Mouse (Mus musculus): ENCODE results near the gene Ptgis. TPM values are rescaled to one million over a fixed set of nuclear protein-coding genes. Genes with fewer than 3 reads are reported as not detected.

Gene Ptgis
- polyA plus RNA-seq, 1 experiment: not detected

- H3K4me1 ChIP-seq (ENCODE audit: control insufficient read depth, insufficient read depth, low read length): peaks cover 10% of the 10 kb centered on the region
- WGBS: 90% methylated on average over 5 of the region's 5 CpGs
- no peak overlapping the region for H3K4me3 ChIP-seq (ENCODE audit: insufficient read depth, low read depth, low read length)
- no peak for TF ChIP-seq CTCF (IDR thresholded peaks at IDR 0.05; ENCODE audit: insufficient read depth, low read depth, low read length)
- no peak for TF ChIP-seq POLR2A (IDR thresholded peaks at IDR 0.05; ENCODE audit: insufficient read depth, low read depth, low read length)
- H3K27ac ChIP-seq (ENCODE audit: insufficient read depth, low read depth, low read length): no peak overlapping the region
Observed at GRCm38 (mm10) chr2:167253476-167253875, 13.1 kb upstream of the Ptgis start.

GRCm38 (mm10) chr2:167252057-167252687 lies 11.8 kb upstream of the Ptgis start:
- H3K27ac ChIP-seq (ENCODE audit: insufficient read depth, low read depth, low read length): no peak overlapping the region
- H3K4me1 ChIP-seq (ENCODE audit: control insufficient read depth, insufficient read depth, low read length): peaks cover 10% of the 10 kb centered on the region
- H3K4me3 ChIP-seq (ENCODE audit: insufficient read depth, low read depth, low read length): no peak overlapping the region
- no peak for TF ChIP-seq POLR2A (IDR thresholded peaks at IDR 0.05; ENCODE audit: insufficient read depth, low read depth, low read length)
- TF ChIP-seq CTCF (IDR thresholded peaks at IDR 0.05; ENCODE audit: insufficient read depth, low read depth, low read length): no peak
- 66% methylated on average over 3 of the region's 3 CpGs for WGBS

GRCm38 (mm10) chr2:167250736-167251337 lies 10.4 kb upstream of the Ptgis start:
- TF ChIP-seq POLR2A (IDR thresholded peaks at IDR 0.05; ENCODE audit: insufficient read depth, low read depth, low read length): no peak
- no peak for TF ChIP-seq CTCF (IDR thresholded peaks at IDR 0.05; ENCODE audit: insufficient read depth, low read depth, low read length)
- WGBS: 33% methylated on average over 7 of the region's 7 CpGs
- Histone ChIP-seq H3K4me1 (ENCODE audit: control insufficient read depth, insufficient read depth, low read length) (peaks cover 10% of the 10 kb centered on the region), H3K4me3 (ENCODE audit: insufficient read depth, low read depth, low read length) (no peak overlapping the region), H3K27ac (ENCODE audit: insufficient read depth, low read depth, low read length) (no peak overlapping the region)

DNA sequence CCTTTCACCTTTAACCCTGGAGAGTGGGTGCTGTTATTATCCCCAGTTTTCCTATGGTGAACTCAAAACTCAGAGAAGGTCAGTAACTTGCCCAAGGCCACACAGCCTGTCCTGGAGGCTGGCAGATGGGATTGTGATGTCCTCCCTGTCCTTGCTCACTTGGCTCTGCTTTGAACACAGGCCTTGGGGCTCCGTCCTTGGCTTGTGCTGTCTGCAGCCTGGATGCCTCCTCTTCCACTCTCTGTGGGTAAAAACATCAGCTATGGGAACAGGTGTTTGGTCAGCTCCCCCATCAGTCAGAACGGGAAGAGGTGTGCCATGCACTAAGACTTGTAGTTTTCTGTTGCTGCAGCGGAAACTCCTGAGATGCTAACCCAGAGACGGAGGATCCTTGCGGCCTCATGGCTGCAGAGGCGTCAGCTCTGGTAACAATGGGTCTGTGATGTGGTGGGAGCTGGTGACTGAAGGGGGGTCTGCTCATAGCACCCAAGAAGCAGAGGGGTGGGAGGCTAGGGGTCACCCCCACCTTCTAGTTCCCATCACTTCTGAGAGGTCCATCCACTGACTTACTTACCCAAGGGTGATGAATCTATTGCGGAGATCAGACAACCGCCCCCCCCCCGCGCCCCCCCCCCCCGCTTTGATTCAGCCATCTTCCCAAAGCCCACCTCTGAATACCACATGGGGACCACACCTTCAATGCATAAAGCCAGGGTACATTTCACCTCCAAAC lies 9.8 kb upstream of the Ptgis start:
- H3K27ac ChIP-seq (ENCODE audit: insufficient read depth, low read depth, low read length): no peak overlapping the region
- no peak overlapping the region for H3K4me3 ChIP-seq (ENCODE audit: insufficient read depth, low read depth, low read length)
- no peak for TF ChIP-seq POLR2A (IDR thresholded peaks at IDR 0.05; ENCODE audit: insufficient read depth, low read depth, low read length)
- TF ChIP-seq CTCF (IDR thresholded peaks at IDR 0.05; ENCODE audit: insufficient read depth, low read depth, low read length): no peak
- peaks cover 10% of the 10 kb centered on the region for H3K4me1 ChIP-seq (ENCODE audit: control insufficient read depth, insufficient read depth, low read length)
- 48% methylated on average over 11 of the region's 11 CpGs for WGBS

DNA sequence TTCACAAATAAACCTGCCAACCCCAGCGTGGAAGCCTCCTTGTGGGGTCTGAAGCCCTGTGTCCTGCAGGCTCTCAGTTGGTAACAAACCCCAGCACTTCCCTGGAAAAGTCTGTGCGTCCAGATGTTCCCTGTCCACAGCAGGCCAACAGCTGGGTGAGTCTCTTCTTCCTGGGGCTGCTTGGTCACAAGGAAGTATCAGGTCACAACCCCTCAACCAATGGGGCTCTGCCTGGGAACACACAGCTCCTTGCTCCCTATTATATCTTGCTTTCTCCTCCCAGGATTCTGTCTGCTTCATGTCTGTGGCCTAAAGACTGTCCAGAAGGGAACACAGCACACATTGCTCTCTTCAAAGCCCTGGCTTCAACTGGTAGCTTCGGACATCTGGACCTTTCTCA lies 9.2 kb upstream of the Ptgis start:
- H3K27ac ChIP-seq (ENCODE audit: insufficient read depth, low read depth, low read length): no peak overlapping the region
- H3K4me3 ChIP-seq (ENCODE audit: insufficient read depth, low read depth, low read length): no peak overlapping the region
- H3K4me1 ChIP-seq (ENCODE audit: control insufficient read depth, insufficient read depth, low read length): peaks cover 10% of the 10 kb centered on the region
- TF ChIP-seq POLR2A (IDR thresholded peaks at IDR 0.05; ENCODE audit: insufficient read depth, low read depth, low read length) (no peak), CTCF (IDR thresholded peaks at IDR 0.05; ENCODE audit: insufficient read depth, low read depth, low read length) (no peak)
- 84% methylated on average over 3 of the region's 3 CpGs for WGBS

DNA sequence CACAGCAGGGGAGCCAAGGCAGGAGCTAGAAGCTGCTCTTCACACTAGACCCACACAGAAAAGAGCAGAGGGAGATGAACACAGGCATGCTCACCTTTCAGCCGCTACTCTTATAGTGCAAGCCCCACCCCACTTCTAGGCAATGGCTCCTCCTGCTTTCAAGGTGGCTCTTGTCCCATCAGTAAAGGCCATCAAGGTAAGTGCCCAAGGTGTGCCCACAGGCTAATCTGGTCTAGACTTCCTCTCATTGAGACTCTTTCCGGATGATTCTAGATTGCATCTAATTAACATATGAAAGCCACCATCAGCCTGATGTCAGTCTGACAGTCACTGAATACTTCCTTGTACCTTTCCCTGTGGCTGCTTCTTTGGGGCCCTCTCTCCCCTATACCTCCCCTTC lies 7.4 kb upstream of the Ptgis start:
- Histone ChIP-seq H3K4me1 (ENCODE audit: control insufficient read depth, insufficient read depth, low read length) (peaks cover 10% of the 10 kb centered on the region), H3K27ac (ENCODE audit: insufficient read depth, low read depth, low read length) (no peak overlapping the region), H3K4me3 (ENCODE audit: insufficient read depth, low read depth, low read length) (no peak overlapping the region)
- 66% methylated on average over 2 of the region's 2 CpGs for WGBS
- no peak for TF ChIP-seq CTCF (IDR thresholded peaks at IDR 0.05; ENCODE audit: insufficient read depth, low read depth, low read length)

DNA sequence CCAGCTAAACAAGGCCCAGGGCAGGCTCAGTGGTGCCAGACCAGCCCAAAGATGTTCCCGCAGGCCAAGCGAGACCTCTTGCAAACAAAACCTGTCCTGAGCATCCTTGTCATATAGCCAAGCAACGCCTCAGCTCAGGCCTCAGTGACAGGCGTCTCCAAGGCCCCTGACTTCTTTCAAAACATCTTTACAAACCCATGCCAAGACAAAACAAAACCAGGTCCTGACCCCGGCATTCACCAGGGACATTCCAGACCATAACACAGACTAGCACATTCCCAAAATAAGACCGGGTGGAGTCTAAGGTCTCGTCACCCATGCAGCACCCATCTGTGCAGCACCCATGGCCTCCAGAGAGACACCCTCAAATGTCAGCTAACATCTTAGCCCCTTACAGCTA lies 6.3 kb upstream of the Ptgis start:
- Histone ChIP-seq H3K27ac (ENCODE audit: insufficient read depth, low read depth, low read length) (no peak overlapping the region), H3K4me1 (ENCODE audit: control insufficient read depth, insufficient read depth, low read length) (peaks cover 7% of the 10 kb centered on the region), H3K4me3 (ENCODE audit: insufficient read depth, low read depth, low read length) (no peak overlapping the region)
- 88% methylated on average over 7 of the region's 7 CpGs for WGBS
- TF ChIP-seq POLR2A (IDR thresholded peaks at IDR 0.05; ENCODE audit: insufficient read depth, low read depth, low read length): no peak
- no peak for TF ChIP-seq CTCF (IDR thresholded peaks at IDR 0.05; ENCODE audit: insufficient read depth, low read depth, low read length)

- WGBS: 72% methylated on average over 4 of the region's 4 CpGs
- Histone ChIP-seq H3K27ac (ENCODE audit: insufficient read depth, low read depth, low read length) (no peak overlapping the region), H3K4me3 (ENCODE audit: insufficient read depth, low read depth, low read length) (no peak overlapping the region), H3K4me1 (ENCODE audit: control insufficient read depth, insufficient read depth, low read length) (peaks cover 8% of the 10 kb centered on the region)
- no peak for TF ChIP-seq POLR2A (IDR thresholded peaks at IDR 0.05; ENCODE audit: insufficient read depth, low read depth, low read length)
- no peak for TF ChIP-seq CTCF (IDR thresholded peaks at IDR 0.05; ENCODE audit: insufficient read depth, low read depth, low read length)
Observed at GRCm38 (mm10) chr2:167244892-167245291, 4.5 kb upstream of the Ptgis start.

DNA sequence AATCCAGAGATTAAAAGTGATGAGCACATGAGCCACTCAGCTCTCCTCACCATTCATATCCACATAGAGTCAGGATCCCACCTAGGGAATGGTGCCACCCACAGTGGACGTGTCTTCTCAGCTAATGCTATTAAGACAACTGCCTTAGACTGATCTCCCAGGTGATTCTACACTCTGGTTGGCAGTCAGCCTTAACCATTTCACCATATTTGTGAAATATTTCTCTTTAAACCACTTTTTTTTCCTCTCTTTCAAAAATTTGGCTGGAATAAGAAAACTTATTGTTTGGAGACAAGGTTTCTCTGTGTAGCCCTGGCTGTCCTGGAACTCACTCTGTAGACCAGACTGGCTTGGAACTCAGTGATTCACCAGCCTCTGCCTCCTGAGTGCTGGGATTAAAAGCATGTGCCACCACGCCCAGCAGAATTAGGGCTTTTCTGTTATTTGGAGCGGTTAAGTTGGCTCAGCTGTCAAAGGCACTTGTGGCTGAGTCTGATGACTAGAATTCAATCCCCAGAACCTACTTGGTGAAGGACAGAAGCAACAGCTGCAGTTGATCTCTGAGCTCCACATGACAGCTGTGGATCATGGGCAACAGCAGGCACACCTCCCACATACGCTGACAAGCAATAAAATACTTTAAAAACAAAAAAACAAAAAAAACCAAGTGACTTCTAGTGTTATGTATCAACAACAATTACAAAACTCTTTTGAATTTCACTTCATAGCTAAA lies 3.6 kb upstream of the Ptgis start:
- TF ChIP-seq POLR2A (IDR thresholded peaks at IDR 0.05; ENCODE audit: insufficient read depth, low read depth, low read length) (no peak), CTCF (IDR thresholded peaks at IDR 0.05; ENCODE audit: insufficient read depth, low read depth, low read length) (no peak)
- Histone ChIP-seq H3K4me3 (ENCODE audit: insufficient read depth, low read depth, low read length) (no peak overlapping the region), H3K4me1 (ENCODE audit: control insufficient read depth, insufficient read depth, low read length) (peaks cover 8% of the 10 kb centered on the region), H3K27ac (ENCODE audit: insufficient read depth, low read depth, low read length) (no peak overlapping the region)
- 91% methylated on average over 4 of the region's 4 CpGs for WGBS

Measured in olfactory bulb, adult 2 months (tissue).